In genomic region chr19:24426759-24427181, GRCm38 (mm10) we compare ENCODE assay signal across 16 mouse cellular contexts. TPM values are rescaled to one million over a fixed set of nuclear protein-coding genes. Genes with fewer than 3 reads are reported as not detected.
DNase-seq lines count a peak whose midpoint lies in the region; ATAC-seq and TF ChIP-seq lines count a peak whose summit lies in the region.
"Had no signal": no experiment of that assay in that cellular context is flagged by ENCODE, and none has a peak within 500 bp of the region (broad histone marks: within the 10 kb centered on the region; RNA-seq: fewer than 3 reads in every experiment).

No protein-coding gene starts in this region.

- in situ Hi-C loops in CH12.LX (cut with MboI; ENCODE audit: low pct_ligation_motif_present, low pct_unique_long_range_greater_than_20kb, low sequenced_read_pairs): no loop called here

- H3K27me3 ChIP-seq in kidney, embryonic 14.5 days (ENCODE audit: control insufficient read depth, insufficient read depth, low read length): no peaks in the 10 kb centered on the region
- no peaks in the 10 kb centered on the region for H3K27me3 ChIP-seq in CH12.LX (replicated peaks)
- no peaks in the 10 kb centered on the region for H3K27me3 ChIP-seq in heart, embryonic 11.5 days (ENCODE audit: control insufficient read depth, insufficient read depth, low read length)
- H3K27me3 ChIP-seq: liver, embryonic 13.5 days; midbrain, embryonic 15.5 days; neural tube, embryonic 12.5 days had no signal

- no peaks in the 10 kb centered on the region for H3K4me1 ChIP-seq in kidney, embryonic 14.5 days (ENCODE audit: control insufficient read depth, insufficient read depth, low read length)
- H3K4me1 ChIP-seq in CH12.LX (ENCODE audit: control insufficient read depth in 1 of 2, insufficient read depth in 2 of 2): peaks cover 16 to 55% of the 10 kb centered on the region in 2 experiments
- peaks cover 7% of the 10 kb centered on the region; the same call in 1 of the 2 replicates for H3K4me1 ChIP-seq in heart, embryonic 11.5 days (ENCODE audit: control insufficient read depth, insufficient read depth, low read length)
- H3K4me1 ChIP-seq: limb, embryonic 10.5 days; liver, embryonic 13.5 days; midbrain, embryonic 15.5 days; neural tube, embryonic 12.5 days had no signal

- TF ChIP-seq POLR2A in CH12.LX (IDR thresholded peaks at IDR 0.05; ENCODE audit: low read depth, low read length): no peak

- no peak for TF ChIP-seq RAD21 in CH12.LX (IDR thresholded peaks at IDR 0.05; ENCODE audit: low read depth, low read length)

- no peaks in the 10 kb centered on the region for H3K36me3 ChIP-seq in kidney, embryonic 14.5 days (ENCODE audit: control insufficient read depth, insufficient read depth, low read length)
- H3K36me3 ChIP-seq in CH12.LX (replicated peaks in 1 of 2; ENCODE audit: control insufficient read depth in 1 of 2, insufficient read depth in 1 of 2, low read length in 1 of 2): no peaks in the 10 kb centered on the region
- no peaks in the 10 kb centered on the region for H3K36me3 ChIP-seq in heart, embryonic 11.5 days (ENCODE audit: control insufficient read depth, insufficient read depth, low read length)
- H3K36me3 ChIP-seq: limb, embryonic 10.5 days; liver, embryonic 13.5 days; midbrain, embryonic 15.5 days; neural tube, embryonic 12.5 days had no signal

- WGBS in kidney, embryonic 14.5 days: 77% methylated on average over 7 of the region's 7 CpGs
- 56% methylated on average over 7 of the region's 7 CpGs for WGBS in heart, embryonic 11.5 days (ENCODE audit: insufficient replicate concordance)

- DNase-seq in kidney, adult 11 months: peak; percentile 3
- no peak for DNase-seq in CH12.LX (ENCODE audit: extremely low read depth)
- DNase-seq in heart, postnatal 4 days: peak; percentile 37
- DNase-seq in embryo, embryonic 9.5 days (ENCODE audit: extremely low spot score): no peak
- no peak for DNase-seq in layer of hippocampus, adult 18-20 months (ENCODE audit: low spot score in 2 of 2)
- DNase-seq: adrenal gland, adult 2 months; cerebellum, adult 9-11 months; layer of hippocampus, adult 9-11 months; liver, embryonic 13.5 days had no signal

- dilution Hi-C loops in CH12.LX (cut with MboI; ENCODE audit: extremely low pct_ligation_motif_present, extremely low pct_unique_long_range_greater_than_20kb, low sequenced_read_pairs): no loop called here

- no peak overlapping the region for H3K27ac ChIP-seq in kidney, embryonic 14.5 days (ENCODE audit: low read depth, low read length)
- no peak overlapping the region for H3K27ac ChIP-seq in CH12.LX (ENCODE audit: insufficient read depth, low read depth)
- peak overlapping the region; percentile 63 for H3K27ac ChIP-seq in heart, embryonic 11.5 days (ENCODE audit: low read depth, low read length)
- H3K27ac ChIP-seq: hindbrain, postnatal 0 days; limb, embryonic 10.5 days; liver, embryonic 13.5 days; midbrain, embryonic 15.5 days; neural tube, embryonic 12.5 days had no signal

- ATAC-seq in kidney, embryonic 14.5 days (ENCODE audit: low FRiP score, low TSS enrichment): no peak
- ATAC-seq in heart, embryonic 11.5 days (replicated peaks; ENCODE audit: insufficient number of reproducible peaks, low FRiP score, low TSS enrichment): no peak
- no peak for ATAC-seq in activated CD4-positive, CD25-positive, alpha-beta regulatory T cell, adult 4 months
- ATAC-seq: hindbrain, postnatal 0 days; midbrain, embryonic 15.5 days had no signal

- TF ChIP-seq EP300 in CH12.LX (IDR thresholded peaks at IDR 0.05; ENCODE audit: low read length): peak; percentile 54; the same call in 1 of the 2 replicates

- H3K4me2 ChIP-seq in kidney, embryonic 14.5 days (replicated peaks; ENCODE audit: low read depth, low read length): no peak overlapping the region
- no peak overlapping the region for H3K4me2 ChIP-seq in CH12.LX (ENCODE audit: insufficient read depth, low read depth, poor library complexity, severe bottlenecking)
- no peak overlapping the region for H3K4me2 ChIP-seq in heart, embryonic 11.5 days
- H3K4me2 ChIP-seq: liver, embryonic 13.5 days; midbrain, embryonic 15.5 days; neural tube, embryonic 12.5 days had no signal

- no peak overlapping the region for H3K9ac ChIP-seq in kidney, embryonic 14.5 days (ENCODE audit: low read depth, low read length)
- no peak overlapping the region for H3K9ac ChIP-seq in CH12.LX (ENCODE audit: insufficient read depth, low read depth)
- H3K9ac ChIP-seq in heart, embryonic 11.5 days (ENCODE audit: low read depth, low read length): no peak overlapping the region
- H3K9ac ChIP-seq: liver, embryonic 13.5 days; midbrain, embryonic 15.5 days; neural tube, embryonic 12.5 days had no signal

- no peak for TF ChIP-seq CTCF in CH12.LX (conservative IDR thresholded peaks at IDR 0.05 in 1 of 2, IDR thresholded peaks at IDR 0.05 in 1 of 2; ENCODE audit: low read depth in 2 of 2, low read length in 2 of 2)

- no peaks in the 10 kb centered on the region for H3K9me3 ChIP-seq in kidney, embryonic 14.5 days (ENCODE audit: control insufficient read depth, low read length)
- H3K9me3 ChIP-seq in CH12.LX (replicated peaks; ENCODE audit: low read length): no peaks in the 10 kb centered on the region
- no peaks in the 10 kb centered on the region for H3K9me3 ChIP-seq in heart, embryonic 11.5 days (replicated peaks; ENCODE audit: control insufficient read depth, low read length)
- H3K9me3 ChIP-seq: limb, embryonic 10.5 days; liver, embryonic 13.5 days; midbrain, embryonic 15.5 days; neural tube, embryonic 12.5 days had no signal

- H3K4me3 ChIP-seq in kidney, embryonic 14.5 days (ENCODE audit: low read length): no peak overlapping the region
- H3K4me3 ChIP-seq in CH12.LX (replicated peaks in 1 of 3; ENCODE audit: low read depth in 2 of 3, low read length in 2 of 3, poor library complexity in 1 of 3): no peak overlapping the region
- no peak overlapping the region for H3K4me3 ChIP-seq in heart, embryonic 11.5 days (ENCODE audit: low read depth, low read length)
- H3K4me3 ChIP-seq: limb, embryonic 10.5 days; liver, embryonic 13.5 days; midbrain, embryonic 15.5 days; neural tube, embryonic 12.5 days had no signal

- H3K79me2 ChIP-seq in CH12.LX (replicated peaks; ENCODE audit: control insufficient read depth, extremely low read depth, insufficient read depth, poor library complexity, severe bottlenecking): no peaks in the 10 kb centered on the region

TF ChIP-seq in CH12.LX, 34 proteins besides CTCF, POLR2A, EP300 and RAD21:
- TF ChIP-seq RCOR1 (conservative IDR thresholded peaks at IDR 0.05; ENCODE audit: low read depth, low read length) (no peak), ETS1 (conservative IDR thresholded peaks at IDR 0.05; ENCODE audit: low read depth, low read length) (peak; percentile 68), BHLHE40 (IDR thresholded peaks at IDR 0.05; ENCODE audit: low read depth, low read length) (peak; percentile 77), E2F4 (IDR thresholded peaks at IDR 0.05; ENCODE audit: insufficient replicate concordance, low read depth, low read length) (no peak), TCF12 (IDR thresholded peaks at IDR 0.05; ENCODE audit: low read depth, low read length) (peak; percentile 66; the same call in 1 of the 2 replicates), MAX (IDR thresholded peaks at IDR 0.05; ENCODE audit: low read length) (no peak), MAFK (IDR thresholded peaks at IDR 0.05; ENCODE audit: insufficient replicate concordance, low read length) (peak; percentile 64), NRF1 (IDR thresholded peaks at IDR 0.05; ENCODE audit: low read depth, low read length) (no peak), UBTF (IDR thresholded peaks at IDR 0.05; ENCODE audit: low read depth, low read length) (no peak), ZNF384 (IDR thresholded peaks at IDR 0.05; ENCODE audit: low read depth, low read length) (no peak), USF1 (IDR thresholded peaks at IDR 0.05; ENCODE audit: low read depth, low read length) (no peak)

RNA-seq across cellular contexts. Expression of gene Fam122a, which starts 50.4 kb away (rescaled TPM):
- 52.9 and 54.6 TPM in 2 replicates for polyA plus RNA-seq in kidney, embryonic 14.5 days (2014; fragmentation: Nextera tagmentation; extraction: Ambion mirVana)
- 4.1 and 4.5 TPM in 2 replicates for total RNA-seq in CH12.LX (2012; rRNA removed)
- 2.6 and 3.2 TPM in 2 replicates for total RNA-seq in CH12.LX (2014; rRNA removed)
- polyA plus RNA-seq in CH12.LX (2012; ENCODE audit: insufficient read length, low read depth): 29.2 and 34.6 TPM in 2 replicates
- polyA plus RNA-seq in heart, embryonic 11.5 days (2014; fragmentation: Nextera tagmentation; extraction: Ambion mirVana): 42.6 and 43.5 TPM in 2 replicates
- 10 to 100 TPM; 34.7 to 37.2 TPM for total RNA-seq in heart, postnatal 4 days (2021)
- polyA plus RNA-seq in activated CD4-positive, CD25-positive, alpha-beta regulatory T cell, adult 4 months (2017; shearing (Covaris generic)): 1 to 10 TPM; 2.5 to 4.1 TPM
- total RNA-seq in layer of hippocampus, adult 18-20 months (2021): 10 to 100 TPM; 27.2 to 28.9 TPM

Comparison
In these comparisons a context has a peak if more than half of its experiments do, and no peak if none do; other contexts are left out.
1. DNase-seq: peak in kidney, adult 11 months (single experiment) and heart, postnatal 4 days (single experiment); none in CH12.LX (single experiment), embryo, embryonic 9.5 days (single experiment) and layer of hippocampus, adult 18-20 months (0 of 2).